Mouse (Mus musculus) gastrocnemius, postnatal 25 days (tissue): ENCODE data around the gene Tcirg1. TPM values are rescaled to one million over a fixed set of nuclear protein-coding genes. Genes with fewer than 3 reads are reported as not detected.

ENCODE experiments used
- DNase-seq: peaks from one replicate; pipeline ENCODE4 v3.0.0; 2022
- total RNA-seq, 2 experiments: library from RNA; stranded (reverse); gene quantifications; 1 replicate in 1 of 2; 2 replicates in 1 of 2; pipeline ENCODE4 v1.2.3; 2021

Tcirg1 gene
- total RNA-seq, 2 experiments from 2014 or later: 5.2 to 7.0 TPM

- no peak for DNase-seq
These were observed 21.1 kb upstream of the Tcirg1 start for GRCm38 (mm10) chr19:3927989-3928388.

- DNase-seq: peak; percentile 5
These were observed 19.8 kb upstream of the Tcirg1 start for GRCm38 (mm10) chr19:3926685-3927084.

GRCm38 (mm10) chr19:3926279-3926678 is 19.3 kb upstream of the Tcirg1 start:
- DNase-seq: no peak

- no peak for DNase-seq
These were observed 18.9 kb upstream of the Tcirg1 start for GRCm38 (mm10) chr19:3925859-3926258.

- no peak for DNase-seq
These were observed 17.9 kb upstream of the Tcirg1 start for GRCm38 (mm10) chr19:3924868-3925267.

GRCm38 (mm10) chr19:3924190-3924589 is 17.3 kb upstream of the Tcirg1 start:
- no peak for DNase-seq

- peak; percentile 59 for DNase-seq
These were observed 16.7 kb upstream of the Tcirg1 start for GRCm38 (mm10) chr19:3923586-3923985.

GRCm38 (mm10) chr19:3922661-3923371 is 15.9 kb upstream of the Tcirg1 start:
- no peak for DNase-seq

- no peak for DNase-seq
These were observed 13.0 kb upstream of the Tcirg1 start for GRCm38 (mm10) chr19:3919928-3920327.

- DNase-seq: no peak
These were observed 9.8 kb upstream of the Tcirg1 start for GRCm38 (mm10) chr19:3916727-3917126.

GRCm38 (mm10) chr19:3914535-3914934 is 7.6 kb upstream of the Tcirg1 start:
- DNase-seq: no peak

- DNase-seq: no peak
These were observed 6.8 kb upstream of the Tcirg1 start for GRCm38 (mm10) chr19:3913692-3914091.

GRCm38 (mm10) chr19:3912337-3913204 is 5.6 kb upstream of the Tcirg1 start, which contains the start of gene Ndufs8:
Gene Ndufs8 (minus strand): TSS chr19:3912774.
- DNase-seq: peak; percentile 95

GRCm38 (mm10) chr19:3910206-3910605 is 3.3 kb upstream of the Tcirg1 start:
- DNase-seq: no peak

GRCm38 (mm10) chr19:3907876-3908660 is 1.1 kb upstream of the Tcirg1 start:
- no peak for DNase-seq

GRCm38 (mm10) chr19:3906326-3906725 is 607 bp downstream of the Tcirg1 start:
- no peak for DNase-seq

GRCm38 (mm10) chr19:3905261-3905969 is 1.5 kb downstream of the Tcirg1 start:
- DNase-seq: no peak

GRCm38 (mm10) chr19:3904363-3904675 is 2.6 kb downstream of the Tcirg1 start:
- no peak for DNase-seq

- no peak for DNase-seq
These were observed 3.1 kb downstream of the Tcirg1 start for GRCm38 (mm10) chr19:3903648-3904362.

- DNase-seq: no peak
These were observed 4.0 kb downstream of the Tcirg1 start for GRCm38 (mm10) chr19:3902966-3903365.

- DNase-seq: no peak
These were observed 7.3 kb downstream of the Tcirg1 start for GRCm38 (mm10) chr19:3899618-3900017.
